Mouse (Mus musculus): ENCODE measurements around the gene Olfr419. TPM values are rescaled to one million over a fixed set of nuclear protein-coding genes. Genes with fewer than 3 reads are reported as not detected.

Olfr419 gene
- total RNA-seq (2022), result not detected

DNA sequence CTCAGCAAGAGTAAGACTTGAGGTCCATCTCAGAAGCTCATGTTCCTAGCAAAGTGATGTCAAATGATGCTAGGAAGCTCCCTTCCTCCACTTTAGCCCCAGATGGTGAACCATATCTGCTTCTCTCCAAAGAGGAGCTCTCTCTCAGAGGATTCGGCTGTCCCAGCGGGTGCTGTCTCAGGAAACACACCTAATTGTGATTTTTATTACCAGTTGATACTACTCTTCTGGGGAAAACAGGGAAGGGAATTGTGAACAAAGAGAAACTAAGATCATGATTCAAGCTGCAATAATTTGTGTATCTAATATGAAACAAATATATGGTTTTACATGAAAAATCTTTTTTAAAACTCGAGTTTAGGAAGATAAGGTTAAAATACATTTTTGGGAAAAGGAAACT lies at the start of gene Olfr419:
Gene Olfr419, minus strand, starts transcription at position 101 of the 400 bp plus-strand sequence.
- no peak for DNase-seq (ENCODE audit: low spot score in 2 of 2)

- no peak for DNase-seq (ENCODE audit: low spot score in 2 of 2)
Observed at GRCm38 (mm10) chr1:174270643-174271042, 18.8 kb upstream of the Olfr419 start.

DNA sequence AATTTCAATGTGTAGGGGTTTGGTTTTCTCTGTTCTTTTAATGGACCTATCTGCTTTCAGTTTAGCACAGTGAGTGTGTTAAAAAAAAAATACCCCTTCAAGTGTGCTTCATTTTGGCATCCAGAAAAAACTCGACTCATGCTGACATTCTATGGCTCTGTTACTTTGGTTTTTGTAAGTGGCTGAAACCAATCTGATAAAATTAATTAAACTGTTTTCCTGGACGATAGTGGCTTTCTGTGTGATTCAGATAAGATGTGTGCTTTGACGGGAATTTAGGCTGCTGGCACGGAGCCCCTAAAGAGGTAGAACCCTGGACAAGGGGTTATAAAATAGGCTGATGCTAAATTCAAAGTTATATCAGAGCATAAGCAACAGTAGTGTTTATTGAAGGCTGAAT lies 17.3 kb upstream of the Olfr419 start:
- DNase-seq (ENCODE audit: low spot score in 2 of 2), result no peak

DNA sequence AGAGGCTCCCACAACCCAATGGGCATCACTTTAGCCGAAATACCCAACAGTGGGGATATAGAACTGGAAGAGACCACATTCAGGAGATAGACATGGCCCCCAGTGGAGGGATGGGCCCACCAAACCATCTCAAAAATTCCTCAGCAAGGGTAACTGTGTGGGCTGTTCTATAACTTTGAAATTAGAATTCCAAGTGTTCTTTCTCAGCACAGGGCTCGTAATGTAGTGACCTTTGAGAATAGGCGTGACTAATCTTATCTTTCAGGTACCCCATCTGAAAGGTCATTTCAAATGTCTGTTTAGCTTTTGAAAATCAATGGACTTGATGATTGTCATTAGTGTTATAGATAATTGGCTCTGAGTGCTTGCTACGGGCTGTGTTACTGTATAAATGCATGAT lies 16.0 kb upstream of the Olfr419 start:
- DNase-seq (ENCODE audit: low spot score in 2 of 2), result no peak

- DNase-seq (ENCODE audit: low spot score in 2 of 2), result no peak
Observed at GRCm38 (mm10) chr1:174250376-174250775, 1.5 kb downstream of the Olfr419 start.

DNA sequence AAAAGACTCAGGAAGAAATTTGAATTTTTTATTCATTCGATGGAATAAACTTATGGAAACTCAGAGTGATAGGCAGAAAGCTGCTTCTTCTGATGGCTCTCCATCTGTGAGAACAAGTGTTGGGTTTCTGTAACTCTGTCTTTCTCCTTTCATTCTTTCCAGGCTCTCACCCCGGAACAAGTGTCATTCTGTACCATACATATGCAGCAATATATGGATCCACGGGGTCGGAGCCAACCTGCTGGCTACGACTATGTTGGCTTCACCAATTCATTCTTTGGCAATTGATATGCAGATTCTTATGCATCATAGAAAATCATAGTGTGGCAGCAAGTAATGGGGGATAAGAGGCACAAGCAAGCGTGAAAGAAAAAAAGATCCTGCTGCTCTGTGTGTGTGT lies 4.7 kb downstream of the Olfr419 start:
- no peak for DNase-seq (ENCODE audit: low spot score in 2 of 2)

DNA sequence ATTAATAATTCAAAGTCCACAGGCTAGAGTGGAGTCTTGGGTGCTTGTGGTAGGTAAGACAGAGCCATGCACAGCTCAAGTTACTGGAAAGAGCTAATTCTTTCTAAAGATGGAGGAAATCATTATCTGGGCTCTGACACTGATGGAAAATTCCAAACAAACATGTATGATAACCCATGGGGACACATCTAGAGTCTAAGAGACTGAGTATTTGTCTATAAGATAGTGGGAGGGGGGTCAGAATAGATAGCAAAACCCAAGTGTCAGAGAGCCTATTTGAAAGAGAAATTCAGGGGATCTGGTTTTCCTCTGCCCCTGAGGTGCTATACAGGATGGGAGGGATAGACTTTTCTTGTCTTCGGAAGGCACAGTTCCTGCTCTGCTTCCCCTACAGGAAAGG lies 5.8 kb downstream of the Olfr419 start:
- DNase-seq (ENCODE audit: low spot score in 2 of 2), result no peak

DNA sequence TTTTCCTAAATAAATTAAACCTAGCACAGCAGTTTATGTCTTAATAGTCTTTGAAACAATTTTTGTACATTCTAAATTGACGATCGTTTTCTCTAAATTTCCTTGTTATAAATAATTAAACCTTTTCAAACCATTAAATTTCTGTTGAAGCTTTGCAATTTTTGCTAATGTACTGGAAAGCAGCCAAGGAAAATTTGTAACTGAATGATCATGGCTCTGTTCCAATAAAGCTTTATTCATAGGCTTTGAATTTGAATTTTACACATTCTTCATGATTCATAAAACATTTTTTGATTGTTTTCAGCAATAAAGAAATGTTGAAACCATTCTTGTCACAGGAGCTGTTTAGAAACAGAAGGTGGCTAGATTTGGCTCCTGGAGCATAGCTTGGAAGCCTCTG lies 7.2 kb downstream of the Olfr419 start:
- no peak for DNase-seq (ENCODE audit: low spot score in 2 of 2)

- DNase-seq (ENCODE audit: low spot score in 2 of 2), result no peak
Observed at GRCm38 (mm10) chr1:174239916-174240315, 11.9 kb downstream of the Olfr419 start.

DNA sequence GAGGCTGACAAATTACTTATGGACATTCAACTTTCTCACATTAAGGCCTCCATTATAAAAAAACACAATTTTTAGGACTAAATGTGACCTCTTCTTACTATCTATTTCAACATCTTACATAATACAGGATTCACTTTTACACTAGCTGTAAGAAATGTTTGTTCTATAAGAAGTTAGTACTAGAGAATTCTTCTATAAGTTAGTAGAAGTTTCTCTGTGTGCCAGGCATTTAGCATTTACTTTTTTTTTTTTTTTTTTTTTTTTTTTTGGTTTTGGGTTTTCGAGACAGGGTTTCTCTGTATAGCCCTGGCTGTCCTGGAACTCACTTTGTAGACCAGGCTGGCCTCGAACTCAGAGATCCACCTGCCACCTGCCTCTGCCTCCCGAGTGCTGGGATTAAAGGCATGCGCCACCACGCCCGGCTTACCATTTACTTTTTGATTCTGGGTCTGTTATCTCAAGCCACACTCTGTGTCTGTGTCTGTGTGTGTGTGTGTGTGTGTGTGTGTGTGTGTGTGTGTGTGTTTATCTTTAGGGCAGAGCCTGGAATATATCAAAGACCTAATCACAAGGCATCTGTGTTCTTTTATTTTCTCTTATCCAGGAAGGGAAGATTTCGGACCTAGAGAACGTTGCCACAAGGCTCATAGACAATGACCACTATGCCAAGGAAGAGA lies 35.2 kb downstream of the Olfr419 start:
- no peak for DNase-seq (ENCODE audit: low spot score in 2 of 2)

- DNase-seq (ENCODE audit: low spot score in 2 of 2), result no peak
Observed at GRCm38 (mm10) chr1:174215270-174216038, 36.4 kb downstream of the Olfr419 start.

DNA sequence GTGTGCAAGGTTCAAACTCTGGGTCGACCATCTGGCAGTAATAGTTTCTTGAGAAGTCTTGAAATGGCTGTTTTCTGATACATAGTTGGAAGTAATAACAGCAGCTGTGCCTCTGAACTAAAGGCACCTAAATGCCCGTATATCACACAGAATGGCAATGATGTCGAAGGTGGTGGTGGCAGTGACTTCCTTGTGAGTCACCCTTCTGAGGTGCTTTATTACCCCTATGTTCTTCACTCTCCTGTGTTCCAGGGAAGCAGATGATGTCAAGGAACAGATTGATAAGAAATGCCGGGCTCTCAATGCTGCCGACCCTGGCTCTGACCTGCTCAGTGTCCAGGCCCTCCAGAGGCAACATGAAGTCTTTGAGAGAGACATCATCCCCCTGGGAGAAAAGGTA lies 39.6 kb downstream of the Olfr419 start:
- no peak for DNase-seq (ENCODE audit: low spot score in 2 of 2)

- DNase-seq (ENCODE audit: low spot score in 2 of 2), result no peak
Observed at GRCm38 (mm10) chr1:174204699-174205098, 47.2 kb downstream of the Olfr419 start.

Other genes with a start within 250 kb of the Olfr419 start
- 10 to 100 TPM in 1 of 4 experiments, 1 to 10 TPM in 3; 3.1 to 12.5 (median 5.8) TPM for gene Ifi205, start 220.3 kb downstream of the Olfr419 start, total RNA-seq (2022)
- not detected for gene Olfr433, start 211.4 kb downstream of the Olfr419 start, total RNA-seq (2022)
- gene Olfr432, start 202.9 kb downstream of the Olfr419 start, total RNA-seq (2022), result not detected
- not detected for gene Olfr430, start 185.5 kb downstream of the Olfr419 start, total RNA-seq (2022)
- gene Olfr429, start 167.7 kb downstream of the Olfr419 start, total RNA-seq (2022), result not detected
- not detected for gene Olfr427, start 155.2 kb downstream of the Olfr419 start, total RNA-seq (2022)
- gene Olfr231, start 130.9 kb downstream of the Olfr419 start, total RNA-seq (2022), result not detected
- gene Olfr424, start 120.5 kb downstream of the Olfr419 start, total RNA-seq (2022), result not detected
- not detected for gene Olfr420, start 96.4 kb downstream of the Olfr419 start, total RNA-seq (2022)
- gene Spta1, start 79.3 kb downstream of the Olfr419 start, total RNA-seq (2022), result under 1 TPM in 1 of 4 experiments, not detected in 3; 0.05 TPM
- gene Mptx1, start 78.5 kb upstream of the Olfr419 start, total RNA-seq (2022), result not detected
- not detected for gene Olfr417, start 113.1 kb upstream of the Olfr419 start, total RNA-seq (2022)
- not detected for gene Olfr248, start 139.0 kb upstream of the Olfr419 start, total RNA-seq (2022)
- gene Olfr414, start 172.0 kb upstream of the Olfr419 start, total RNA-seq (2022), result not detected
- not detected for gene Olfr220, start 190.0 kb upstream of the Olfr419 start, total RNA-seq (2022)
- gene Fmn2, start 249.8 kb upstream of the Olfr419 start, total RNA-seq (2022), result under 1 TPM; 0.07 to 0.46 (median 0.31) TPM

All from gastrocnemius, adult 8-10 months (tissue).